Mouse (Mus musculus) limb, embryonic 13.5 days (tissue): ENCODE measurements around the gene Nek7. TPM values are rescaled to one million over a fixed set of nuclear protein-coding genes. Genes with fewer than 3 reads are reported as not detected.

Experiments
- ATAC-seq: fragments of 200-750 bp; cut with Nextera tagmentation; 2 replicates; pipeline ENCODE4 v1.8.0; 2017; ENCODE audit warnings: low read depth, moderate number of reproducible peaks, moderate TSS enrichment; ENCODE audit not compliant: low FRiP score
- H3K27ac ChIP-seq: fragments of 300-500 bp; sonication (generic); 2 replicates; pipeline ENCODE4 v1.5.1; 2015; ENCODE audit warnings: inconsistent platforms, mild to moderate bottlenecking, moderate library complexity
- H3K27me3 ChIP-seq: fragments of 300-500 bp; sonication (generic); 2 replicates; pipeline ENCODE4 v1.6.1; 2015; ENCODE audit warnings: mild to moderate bottlenecking, inconsistent platforms
- H3K36me3 ChIP-seq: fragments of 300-500 bp; sonication (generic); 2 replicates; pipeline ENCODE4 v1.6.1; 2015; ENCODE audit warnings: inconsistent platforms, mild to moderate bottlenecking, moderate library complexity
- H3K4me1 ChIP-seq: fragments of 300-500 bp; sonication (generic); 2 replicates; pipeline ENCODE4 v1.6.1; 2015; ENCODE audit warnings: inconsistent platforms
- H3K4me2 ChIP-seq: fragments of 300-500 bp; sonication (generic); replicated peaks from 2 replicates; pipeline ENCODE4 v1.6.1; 2015; ENCODE audit warnings: inconsistent platforms, mild to moderate bottlenecking, moderate library complexity
- H3K4me3 ChIP-seq: fragments of 300-500 bp; sonication (generic); 2 replicates; pipeline ENCODE4 v1.5.1; 2015; ENCODE audit warnings: moderate library complexity, mild to moderate bottlenecking, inconsistent platforms
- H3K9ac ChIP-seq: fragments of 300-500 bp; sonication (generic); 2 replicates; pipeline ENCODE4 v1.6.1; 2015; ENCODE audit warnings: mild to moderate bottlenecking, inconsistent platforms
- H3K9me3 ChIP-seq: fragments of 300-500 bp; sonication (generic); 2 replicates; pipeline ENCODE4 v1.6.1; 2016; ENCODE audit warnings: inconsistent platforms
- WGBS: fragments of 180-500 bp; shearing (Covaris S2); methylation state at CpG from one replicate; pipeline ENCODE4 v1.1.7; 2015; 5-methylcytosine and 5-hydroxymethylcytosine counted together
- polyA plus RNA-seq: library from polyadenylated mRNA; unstranded; fragments of >200 nt; fragmentation: Nextera tagmentation; extraction: Ambion mirVana; gene quantifications from 2 replicates; pipeline ENCODE4 v1.2.1, GENCODE M21; 2015

The Nek7 gene
- 34.7 and 37.0 TPM in 2 replicates for polyA plus RNA-seq

- H3K4me2 ChIP-seq = peak within 1 kb of the TSS; percentile 85
- peak within 1 kb of the TSS; percentile 98 for H3K27ac ChIP-seq
- no peaks in the 10 kb centered on the region for H3K27me3 ChIP-seq
- H3K4me1 ChIP-seq = peaks cover 40% of the 10 kb centered on the region
- no peaks in the 10 kb centered on the region for H3K36me3 ChIP-seq
- no peaks in the 10 kb centered on the region for H3K9me3 ChIP-seq
- WGBS = 4% methylated on average over 11 of the region's 11 CpGs
- peak within 1 kb of the TSS; percentile 88 for H3K4me3 ChIP-seq
- peak within 1 kb of the TSS; percentile 94 for H3K9ac ChIP-seq
- ATAC-seq = 0 out of 2 replicates have a peak, but pooled peaks have one; percentile 34
Measured at GRCm38 (mm10) chr1:138619996-138620461, at the start of gene Nek7. Nek7 (minus strand) TSS chr1:138620141.

- no peak overlapping the region for H3K4me3 ChIP-seq
- no peak overlapping the region for H3K4me2 ChIP-seq
- no peak overlapping the region for H3K27ac ChIP-seq
- H3K27me3 ChIP-seq = no peaks in the 10 kb centered on the region
- WGBS = 85% methylated on average over 2 of the region's 2 CpGs
- no peaks in the 10 kb centered on the region for H3K36me3 ChIP-seq
- no peaks in the 10 kb centered on the region for H3K4me1 ChIP-seq
- ATAC-seq = no peak
- no peak overlapping the region for H3K9ac ChIP-seq
- H3K9me3 ChIP-seq = no peaks in the 10 kb centered on the region
Measured at GRCm38 (mm10) chr1:138662342-138662741, 42.4 kb upstream of the Nek7 start.

GRCm38 (mm10) chr1:138654212-138654611, 34.3 kb upstream of the Nek7 start:
- Histone ChIP-seq H3K4me3 (no peak overlapping the region), H3K36me3 (no peaks in the 10 kb centered on the region), H3K9me3 (peaks cover 4% of the 10 kb centered on the region; the same call in 1 of the 2 replicates), H3K27me3 (no peaks in the 10 kb centered on the region), H3K4me2 (no peak overlapping the region), H3K4me1 (no peaks in the 10 kb centered on the region), H3K27ac (no peak overlapping the region), H3K9ac (no peak overlapping the region)
- no peak for ATAC-seq

- H3K4me1 ChIP-seq = peaks cover 4% of the 10 kb centered on the region; the same call in 1 of the 2 replicates
- H3K27me3 ChIP-seq = no peaks in the 10 kb centered on the region
- no peak overlapping the region for H3K27ac ChIP-seq
- no peak overlapping the region for H3K4me3 ChIP-seq
- 65% methylated on average over 3 of the region's 3 CpGs for WGBS
- no peak for ATAC-seq
- H3K9ac ChIP-seq = no peak overlapping the region
- H3K36me3 ChIP-seq = no peaks in the 10 kb centered on the region
- no peaks in the 10 kb centered on the region for H3K9me3 ChIP-seq
- no peak overlapping the region for H3K4me2 ChIP-seq
Measured at GRCm38 (mm10) chr1:138644991-138645390, 25.1 kb upstream of the Nek7 start.

- H3K4me2 ChIP-seq = no peak overlapping the region
- no peak for ATAC-seq
- H3K4me1 ChIP-seq = peaks cover 4% of the 10 kb centered on the region; the same call in 1 of the 2 replicates
- H3K4me3 ChIP-seq = no peak overlapping the region
- H3K9me3 ChIP-seq = peaks cover 4% of the 10 kb centered on the region; the same call in 1 of the 2 replicates
- H3K9ac ChIP-seq = no peak overlapping the region
- no peaks in the 10 kb centered on the region for H3K36me3 ChIP-seq
- no peaks in the 10 kb centered on the region for H3K27me3 ChIP-seq
- no peak overlapping the region for H3K27ac ChIP-seq
- 79% methylated on average over 3 of the region's 3 CpGs for WGBS
Measured at GRCm38 (mm10) chr1:138643306-138643830, 23.4 kb upstream of the Nek7 start.

- H3K36me3 ChIP-seq = no peaks in the 10 kb centered on the region
- H3K27me3 ChIP-seq = no peaks in the 10 kb centered on the region
- no peak for ATAC-seq
- H3K4me1 ChIP-seq = peaks cover 4% of the 10 kb centered on the region; the same call in 1 of the 2 replicates
- WGBS = 50% methylated on average over 4 of the region's 4 CpGs
- peaks cover 7% of the 10 kb centered on the region; the same call in 1 of the 2 replicates for H3K9me3 ChIP-seq
- H3K4me3 ChIP-seq = no peak overlapping the region
- no peak overlapping the region for H3K4me2 ChIP-seq
- H3K9ac ChIP-seq = no peak overlapping the region
- no peak overlapping the region for H3K27ac ChIP-seq
Measured at GRCm38 (mm10) chr1:138640934-138641461, 21.1 kb upstream of the Nek7 start.

GRCm38 (mm10) chr1:138637850-138638249, 17.9 kb upstream of the Nek7 start:
- H3K27me3 ChIP-seq = no peaks in the 10 kb centered on the region
- H3K4me2 ChIP-seq = no peak overlapping the region
- H3K9me3 ChIP-seq = peaks cover 7% of the 10 kb centered on the region; the same call in 1 of the 2 replicates
- no peak overlapping the region for H3K9ac ChIP-seq
- no peaks in the 10 kb centered on the region for H3K4me1 ChIP-seq
- ATAC-seq = no peak
- H3K27ac ChIP-seq = no peak overlapping the region
- H3K4me3 ChIP-seq = no peak overlapping the region
- H3K36me3 ChIP-seq = no peaks in the 10 kb centered on the region

GRCm38 (mm10) chr1:138634561-138634960, 14.6 kb upstream of the Nek7 start:
- Histone ChIP-seq H3K36me3 (no peaks in the 10 kb centered on the region), H3K9ac (no peak overlapping the region), H3K27me3 (no peaks in the 10 kb centered on the region), H3K4me2 (no peak overlapping the region), H3K4me3 (no peak overlapping the region), H3K4me1 (no peaks in the 10 kb centered on the region), H3K27ac (no peak overlapping the region), H3K9me3 (peaks cover 7% of the 10 kb centered on the region; the same call in 1 of the 2 replicates)
- 88% methylated on average over 1 of the region's 1 CpGs for WGBS
- no peak for ATAC-seq

GRCm38 (mm10) chr1:138628919-138629318, 9.0 kb upstream of the Nek7 start:
- Histone ChIP-seq H3K4me1 (0 out of 2 replicates have a peak, but pooled peaks cover 2% of the 10 kb centered on the region), H3K36me3 (no peaks in the 10 kb centered on the region), H3K9ac (no peak overlapping the region), H3K9me3 (no peaks in the 10 kb centered on the region), H3K27ac (no peak overlapping the region), H3K4me3 (no peak overlapping the region), H3K27me3 (no peaks in the 10 kb centered on the region), H3K4me2 (no peak overlapping the region)
- no peak for ATAC-seq
- WGBS = 85% methylated on average over 4 of the region's 4 CpGs

- 65% methylated on average over 3 of the region's 3 CpGs for WGBS
- no peaks in the 10 kb centered on the region for H3K36me3 ChIP-seq
- H3K4me2 ChIP-seq = no peak overlapping the region
- no peak overlapping the region for H3K9ac ChIP-seq
- no peaks in the 10 kb centered on the region for H3K9me3 ChIP-seq
- H3K27ac ChIP-seq = no peak overlapping the region
- no peak overlapping the region for H3K4me3 ChIP-seq
- no peak for ATAC-seq
- H3K27me3 ChIP-seq = no peaks in the 10 kb centered on the region
- H3K4me1 ChIP-seq = peaks cover 5% of the 10 kb centered on the region; the same call in 1 of the 2 replicates
Measured at GRCm38 (mm10) chr1:138628486-138628885, 8.5 kb upstream of the Nek7 start.

- WGBS = 87% methylated on average over 3 of the region's 3 CpGs
- no peak for ATAC-seq
- H3K4me2 ChIP-seq = no peak overlapping the region
Measured at GRCm38 (mm10) chr1:138627804-138628203, 7.9 kb upstream of the Nek7 start.

GRCm38 (mm10) chr1:138626288-138626687, 6.3 kb upstream of the Nek7 start:
- Histone ChIP-seq H3K27ac (no peak overlapping the region), H3K9me3 (no peaks in the 10 kb centered on the region), H3K4me1 (peaks cover 14% of the 10 kb centered on the region), H3K4me2 (no peak overlapping the region), H3K9ac (no peak overlapping the region), H3K27me3 (no peaks in the 10 kb centered on the region), H3K4me3 (no peak overlapping the region), H3K36me3 (no peaks in the 10 kb centered on the region)
- 84% methylated on average over 3 of the region's 3 CpGs for WGBS
- no peak for ATAC-seq

More at GRCm38 (mm10) chr1:138627804-138628203, 7.9 kb upstream of the Nek7 start:
- Histone ChIP-seq H3K4me3 (no peak overlapping the region), H3K27ac (no peak overlapping the region), H3K27me3 (no peaks in the 10 kb centered on the region), H3K9ac (no peak overlapping the region), H3K36me3 (no peaks in the 10 kb centered on the region), H3K9me3 (no peaks in the 10 kb centered on the region), H3K4me1 (peaks cover 8% of the 10 kb centered on the region)

- H3K4me1 ChIP-seq = peaks cover 18% of the 10 kb centered on the region
- H3K4me2 ChIP-seq = no peak overlapping the region
- no peak overlapping the region for H3K4me3 ChIP-seq
- 67% methylated on average over 1 of the region's 1 CpGs for WGBS
- no peaks in the 10 kb centered on the region for H3K27me3 ChIP-seq
- no peaks in the 10 kb centered on the region for H3K9me3 ChIP-seq
- H3K9ac ChIP-seq = no peak overlapping the region
- H3K36me3 ChIP-seq = no peaks in the 10 kb centered on the region
- no peak for ATAC-seq
- H3K27ac ChIP-seq = no peak overlapping the region
Measured at GRCm38 (mm10) chr1:138623870-138624269, 3.9 kb upstream of the Nek7 start.
